Mouse (Mus musculus) MEL (cell line): ENCODE results near the gene Osbpl5. TPM values are rescaled to one million over a fixed set of nuclear protein-coding genes. Genes with fewer than 3 reads are reported as not detected.

Experiments
- DNase-seq: peaks from one replicate; pipeline ENCODE4 v3.0.0; 2011; ENCODE audit warnings: low read depth, low spot score
- H3K27ac ChIP-seq: 2 replicates; pipeline ENCODE4 v1.5.1; 2012; ENCODE audit warnings: low read depth, mild to moderate bottlenecking, control low read depth, low read length, moderate library complexity; ENCODE audit not compliant: control insufficient read depth
- H3K27me3 ChIP-seq, 2 experiments: fragments of 150-350 bp in 1 of 2; sonication (generic) in 1 of 2; 2 replicates each; pipeline ENCODE4 v1.6.1; 2012; ENCODE audit warnings: low read length in 2 of 2, mild to moderate bottlenecking in 2 of 2, improper control_type of control experiment in 1 of 2, moderate library complexity in 1 of 2; ENCODE audit not compliant: insufficient read depth in 2 of 2, control insufficient read depth in 1 of 2
- H3K36me3 ChIP-seq, 2 experiments: 2 replicates each; pipeline ENCODE4 v1.6.1; 2012 to 2014; ENCODE audit warnings: low read length in 2 of 2, improper control_type of control experiment in 1 of 2, inconsistent platforms in 1 of 2, mild to moderate bottlenecking in 1 of 2; ENCODE audit not compliant: insufficient read depth in 2 of 2, control insufficient read depth in 1 of 2
- H3K4me1 ChIP-seq, 2 experiments: fragments of 150-350 bp in 1 of 2; sonication (generic) in 1 of 2; 2 replicates each; pipeline ENCODE4 v1.6.1; 2012; ENCODE audit warnings: low read length in 2 of 2, improper control_type of control experiment in 1 of 2, mild to moderate bottlenecking in 1 of 2; ENCODE audit not compliant: insufficient read depth in 2 of 2, control insufficient read depth in 1 of 2
- H3K4me3 ChIP-seq, 2 experiments: fragments of 150-350 bp in 1 of 2; sonication (generic) in 1 of 2; 2 replicates each; pipeline ENCODE4 v1.5.1; 2012; ENCODE audit warnings: low read depth in 2 of 2, low read length in 2 of 2, mild to moderate bottlenecking in 2 of 2, moderate library complexity in 2 of 2, control low read depth in 1 of 2, improper control_type of control experiment in 1 of 2; ENCODE audit not compliant: control insufficient read depth in 1 of 2, insufficient read depth in 1 of 2
- H3K79me2 ChIP-seq: 2 replicates; pipeline ENCODE4 v1.6.1; 2012; ENCODE audit warnings: mild to moderate bottlenecking, low read length, moderate library complexity; ENCODE audit not compliant: control insufficient read depth, poor library complexity, insufficient read depth
- H3K9ac ChIP-seq: 2 replicates; pipeline ENCODE4 v1.6.1; 2012; ENCODE audit warnings: low read depth, mild to moderate bottlenecking, control low read depth, low read length, moderate library complexity; ENCODE audit not compliant: control insufficient read depth, poor library complexity, severe bottlenecking
- H3K9me3 ChIP-seq: fragments of 150-350 bp; sonication (generic); replicated peaks from 2 replicates; pipeline ENCODE4 v1.6.1; 2012; ENCODE audit warnings: mild to moderate bottlenecking, low read length, improper control_type of control experiment, moderate library complexity; ENCODE audit not compliant: insufficient read depth
- CHD2 ChIP-seq: IDR thresholded peaks from 2 replicates; pipeline ENCODE4 v1.6.1; 2011; ENCODE audit warnings: low read length, improper control_type of control experiment
- CTCF ChIP-seq, 3 experiments: IDR thresholded peaks in 2 of 3; conservative IDR thresholded peaks in 1 of 3; 2 replicates each; pipeline ENCODE4 v1.5.1; 2011 to 2012; ENCODE audit warnings: low read length in 3 of 3, low read depth in 2 of 3, mild to moderate bottlenecking in 2 of 3, improper control_type of control experiment in 1 of 3, inconsistent platforms in 1 of 3, mixed read lengths in 1 of 3, moderate library complexity in 1 of 3; ENCODE audit not compliant: control insufficient read depth in 1 of 3, insufficient read depth in 1 of 3, poor library complexity in 1 of 3, severe bottlenecking in 1 of 3
- GATA1 ChIP-seq: IDR thresholded peaks from 2 replicates; pipeline ENCODE4 v1.6.1; 2011; ENCODE audit warnings: low read depth, low read length, improper control_type of control experiment
- KAT2A ChIP-seq: conservative IDR thresholded peaks from 2 replicates; pipeline ENCODE4 v1.6.1; 2012; ENCODE audit warnings: low read depth, low read length, improper control_type of control experiment, inconsistent platforms
- MEF2A ChIP-seq: IDR thresholded peaks from 2 replicates; pipeline ENCODE4 v1.6.1; 2014; ENCODE audit warnings: low read depth, mild to moderate bottlenecking, inconsistent platforms, low read length, improper control_type of control experiment; ENCODE audit not compliant: poor library complexity, insufficient replicate concordance, severe bottlenecking; ENCODE audit errors: extremely low read depth
- MYC ChIP-seq: IDR thresholded peaks from 2 replicates; pipeline ENCODE4 v1.6.1; 2011; ENCODE audit warnings: low read depth, mild to moderate bottlenecking, low read length, improper control_type of control experiment, moderate library complexity
- NRF1 ChIP-seq: IDR thresholded peaks from 2 replicates; pipeline ENCODE4 v1.6.1; 2014; ENCODE audit warnings: low read depth, mild to moderate bottlenecking, inconsistent platforms, low read length, improper control_type of control experiment, moderate library complexity; ENCODE audit not compliant: poor library complexity, insufficient read depth, severe bottlenecking
- POLR2AphosphoS2 ChIP-seq: IDR thresholded peaks from 2 replicates; pipeline ENCODE4 v1.6.1; 2011; ENCODE audit warnings: low read length, improper control_type of control experiment
- RAD21 ChIP-seq: IDR thresholded peaks from 2 replicates; pipeline ENCODE4 v1.6.1; 2011; ENCODE audit warnings: mild to moderate bottlenecking, low read depth, low read length, improper control_type of control experiment
- RCOR1 ChIP-seq: IDR thresholded peaks from 2 replicates; pipeline ENCODE4 v1.6.1; 2012; ENCODE audit warnings: low read depth, mild to moderate bottlenecking, inconsistent platforms, low read length, improper control_type of control experiment
- SIN3A ChIP-seq: IDR thresholded peaks from 2 replicates; pipeline ENCODE4 v1.6.1; 2012; ENCODE audit warnings: low read length, improper control_type of control experiment, inconsistent platforms
- SMC3 ChIP-seq: IDR thresholded peaks from 2 replicates; pipeline ENCODE4 v1.6.1; 2011; ENCODE audit warnings: low read depth, low read length, improper control_type of control experiment
- TAL1 ChIP-seq: IDR thresholded peaks from 2 replicates; pipeline ENCODE4 v1.6.1; 2012; ENCODE audit warnings: mild to moderate bottlenecking, inconsistent platforms, low read length, moderate library complexity, mixed read lengths
- TBP ChIP-seq: IDR thresholded peaks from 2 replicates; pipeline ENCODE4 v1.8.0; 2011; ENCODE audit warnings: low read depth, low read length, improper control_type of control experiment
- TCF12 ChIP-seq: IDR thresholded peaks from 2 replicates; pipeline ENCODE4 v1.6.1; 2014; ENCODE audit warnings: low read depth, mild to moderate bottlenecking, inconsistent platforms, low read length, improper control_type of control experiment, moderate library complexity
- UBTF ChIP-seq: IDR thresholded peaks from 2 replicates; pipeline ENCODE4 v1.6.1; 2012; ENCODE audit warnings: low read depth, mild to moderate bottlenecking, inconsistent platforms, low read length, improper control_type of control experiment, moderate library complexity, borderline replicate concordance; ENCODE audit not compliant: insufficient read depth
- ZC3H11A ChIP-seq: IDR thresholded peaks from 2 replicates; pipeline ENCODE4 v1.6.1; 2012; ENCODE audit warnings: low read depth, mild to moderate bottlenecking, inconsistent platforms, low read length, improper control_type of control experiment
- ZNF384 ChIP-seq: IDR thresholded peaks from 2 replicates; pipeline ENCODE4 v1.6.1; 2012; ENCODE audit warnings: low read depth, mild to moderate bottlenecking, inconsistent platforms, low read length, improper control_type of control experiment
- polyA plus RNA-seq, 2 experiments: library from polyadenylated mRNA; stranded (reverse) in 1 of 2; unstranded in 1 of 2; fragments of >175 nt in 1 of 2; fragments of >200 nt in 1 of 2; gene quantifications; 2 replicates each; pipeline versions ENCODE4 v1.2.1 to v1.2.4; 2012; ENCODE audit warnings: low replicate concordance in 2 of 2, low read depth in 1 of 2; ENCODE audit not compliant: insufficient read length in 2 of 2, insufficient read depth in 1 of 2, missing spikeins in 1 of 2
- total RNA-seq: library from RNA; depleted of rRNA; stranded (reverse); fragments of 300-350 nt; gene quantifications from 2 replicates; pipeline ENCODE4 v1.2.3, GENCODE M21; 2012

The Osbpl5 gene
- total and polyA plus RNA-seq, 3 experiments = 0.27 to 0.50 TPM; not detected in 1

DNA sequence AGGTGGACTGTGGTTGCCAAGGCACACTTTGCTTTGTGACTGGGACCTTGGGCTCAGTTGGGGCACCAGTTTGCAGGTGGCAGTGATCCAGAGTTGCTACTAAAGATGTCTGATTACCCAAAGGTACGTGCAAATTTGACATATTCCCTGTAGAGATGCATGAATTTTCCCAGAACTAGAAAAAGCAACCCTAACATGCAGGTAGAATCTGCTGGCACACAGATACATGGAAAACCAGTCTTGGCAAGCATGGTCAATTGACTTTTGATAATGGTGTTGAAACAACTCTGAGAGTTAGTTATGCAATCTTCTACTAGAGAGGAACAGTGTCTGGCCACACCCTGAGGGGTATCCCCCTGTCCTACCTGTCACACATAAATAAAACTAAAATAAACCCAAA lies 5.4 kb downstream of the Osbpl5 start:
- Histone ChIP-seq H3K4me3 (no peak overlapping the region), H3K79me2 (no peaks in the 10 kb centered on the region), H3K9ac (no peak overlapping the region), H3K27ac (no peak overlapping the region), H3K27me3 (no peaks in the 10 kb centered on the region), H3K9me3 (no peaks in the 10 kb centered on the region), H3K4me1 (peaks cover 2 to 10% of the 10 kb centered on the region in 2 experiments; a peak in 3 of 4 replicates), H3K36me3 (peaks cover 0 to 5% of the 10 kb centered on the region in 2 experiments; a peak in 1 of 4 replicates)
- no peak for DNase-seq
- TF ChIP-seq GATA1 = no peak
- no peak for TF ChIP-seq TAL1
- TF ChIP-seq UBTF = no peak
- no peak for TF ChIP-seq RCOR1
- TF ChIP-seq POLR2AphosphoS2 = no peak

DNA sequence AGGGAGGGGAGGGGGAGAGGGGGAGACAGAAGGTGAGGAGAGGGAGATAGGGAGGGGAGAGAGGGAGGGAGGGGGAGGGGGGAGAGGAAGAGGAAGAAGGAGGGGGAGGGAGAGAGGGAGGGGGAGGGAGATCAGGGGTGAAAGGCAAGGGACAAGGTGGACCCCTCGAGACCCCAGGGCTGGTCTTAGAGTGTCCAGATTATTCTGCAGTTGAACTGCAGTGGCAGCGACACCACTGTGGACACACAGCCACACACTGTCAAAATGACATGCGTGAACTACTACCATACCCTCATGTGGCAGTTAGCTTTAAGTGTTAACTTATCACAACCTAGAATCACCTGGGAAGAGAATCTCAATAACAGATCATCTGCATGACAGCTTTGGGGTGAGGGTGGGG lies 7.7 kb downstream of the Osbpl5 start:
- Histone ChIP-seq H3K27me3 (no peaks in the 10 kb centered on the region), H3K36me3 (no peaks in the 10 kb centered on the region), H3K4me3 (no peak overlapping the region), H3K9me3 (no peaks in the 10 kb centered on the region)
- TF ChIP-seq RAD21 (no peak), ZNF384 (no peak), TCF12 (no peak), CHD2 (no peak), SMC3 (no peak), TBP (no peak), MYC (no peak), ZC3H11A (no peak), TAL1 (no peak), NRF1 (no peak), KAT2A (no peak), SIN3A (no peak), GATA1 (no peak), CTCF (IDR thresholded peaks at IDR 0.05 in 2 of 3, conservative IDR thresholded peaks at IDR 0.05 in 1 of 3; ENCODE audit: control insufficient read depth in 1 of 3, insufficient read depth in 1 of 3, low read depth in 2 of 3, low read length in 3 of 3, poor library complexity in 1 of 3, severe bottlenecking in 1 of 3) (no peak), UBTF (no peak), MEF2A (no peak)
- TF ChIP-seq, all 39 proteins: peak for 0
- DNase-seq = no peak
- Histone ChIP-seq H3K27ac (no peak overlapping the region), H3K79me2 (no peaks in the 10 kb centered on the region), H3K4me1 (no peaks in the 10 kb centered on the region), H3K9ac (no peak overlapping the region)
